Mouse (Mus musculus) kidney, postnatal 4 days (tissue): Measurements from ENCODE around the gene Ggact.

Experiments
- DNase-seq, 2 experiments: peaks; one replicate each; pipeline ENCODE4 v3.0.0; 2021; ENCODE audit warnings: mixed read lengths in 2 of 2

The Ggact gene

DNA sequence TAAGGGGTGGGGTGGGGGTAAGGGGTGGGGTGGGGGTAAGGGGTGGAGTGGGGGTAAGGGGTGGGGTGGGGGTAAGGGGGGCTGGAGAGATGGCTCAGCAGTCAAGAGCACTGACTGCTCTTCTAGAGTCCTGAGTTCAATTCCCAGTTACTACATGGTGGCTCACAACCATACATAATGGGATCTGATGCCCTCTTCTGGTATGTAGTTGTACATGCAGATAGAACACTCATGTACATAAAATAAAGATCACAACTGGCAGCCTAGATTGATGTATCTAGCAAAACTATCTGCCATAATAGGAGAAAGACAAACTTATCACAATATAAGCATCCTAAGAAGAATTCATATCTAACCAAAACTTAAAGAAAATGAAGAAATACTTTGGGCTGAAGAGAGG, 15.0 kb downstream of the Ggact start:
- no peak for DNase-seq

DNA sequence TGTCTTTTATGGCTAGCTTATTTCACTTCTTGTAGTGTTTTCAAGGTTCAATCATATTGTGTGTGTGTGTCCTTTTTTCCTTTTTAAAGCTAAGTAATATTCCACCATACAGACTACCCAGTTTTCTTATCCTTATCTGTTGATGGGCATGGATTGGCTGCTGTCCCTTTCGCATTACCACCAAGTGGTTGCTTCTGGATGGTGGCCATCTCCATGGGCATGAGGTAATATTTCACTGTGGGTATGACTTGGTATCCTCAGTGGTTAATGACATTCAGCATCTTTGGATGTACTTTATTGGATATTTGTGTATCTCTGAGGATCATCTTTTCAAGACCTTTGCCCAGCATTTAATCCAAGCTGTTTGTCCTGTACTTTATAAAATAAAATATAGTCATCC, 17.5 kb downstream of the Ggact start:
- no peak for DNase-seq

DNA sequence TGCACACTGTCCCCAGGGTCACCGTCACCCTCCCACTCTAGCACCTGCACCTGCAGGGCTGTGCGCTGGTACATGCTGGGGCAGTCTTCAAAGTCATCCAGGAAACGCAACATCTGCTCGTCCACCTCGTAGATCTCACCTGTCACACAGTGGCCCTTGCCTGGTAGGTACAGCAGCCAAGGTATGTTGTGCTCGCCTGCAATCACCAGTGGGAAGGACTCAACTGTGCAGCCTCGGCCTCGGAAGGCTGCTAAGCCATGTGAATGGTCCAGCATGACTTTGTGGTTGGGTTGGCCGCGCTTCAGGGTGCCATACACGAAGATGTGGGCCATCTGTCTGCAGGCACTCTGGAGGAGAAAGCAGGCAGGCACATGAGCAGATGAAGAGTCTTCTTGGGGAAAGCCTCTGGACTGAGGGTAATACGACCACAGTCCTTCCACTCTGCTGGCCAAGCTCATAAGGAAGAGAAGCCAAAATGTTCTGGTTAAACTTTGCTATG, 22.0 kb downstream of the Ggact start:
- no peak for DNase-seq

DNA sequence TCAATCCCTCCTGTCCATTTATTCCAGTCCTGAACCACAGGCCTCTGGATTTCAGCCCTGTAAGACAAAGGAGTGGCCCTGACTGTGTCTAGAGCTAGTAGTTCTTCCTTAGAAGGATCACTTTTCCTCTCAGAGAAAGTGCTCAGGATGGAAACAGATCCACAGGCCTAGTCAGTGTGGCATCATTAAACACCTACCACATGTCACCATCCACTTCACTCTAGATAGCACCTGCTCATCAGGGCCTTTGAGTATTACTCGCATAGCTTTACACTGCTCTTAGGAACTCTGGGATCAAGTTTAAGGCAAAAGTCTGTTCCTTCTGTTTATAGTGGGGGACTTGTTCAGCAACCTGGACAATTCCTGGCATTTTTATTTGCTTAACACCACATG, 25.1 kb downstream of the Ggact start:
- no peak for DNase-seq

DNA sequence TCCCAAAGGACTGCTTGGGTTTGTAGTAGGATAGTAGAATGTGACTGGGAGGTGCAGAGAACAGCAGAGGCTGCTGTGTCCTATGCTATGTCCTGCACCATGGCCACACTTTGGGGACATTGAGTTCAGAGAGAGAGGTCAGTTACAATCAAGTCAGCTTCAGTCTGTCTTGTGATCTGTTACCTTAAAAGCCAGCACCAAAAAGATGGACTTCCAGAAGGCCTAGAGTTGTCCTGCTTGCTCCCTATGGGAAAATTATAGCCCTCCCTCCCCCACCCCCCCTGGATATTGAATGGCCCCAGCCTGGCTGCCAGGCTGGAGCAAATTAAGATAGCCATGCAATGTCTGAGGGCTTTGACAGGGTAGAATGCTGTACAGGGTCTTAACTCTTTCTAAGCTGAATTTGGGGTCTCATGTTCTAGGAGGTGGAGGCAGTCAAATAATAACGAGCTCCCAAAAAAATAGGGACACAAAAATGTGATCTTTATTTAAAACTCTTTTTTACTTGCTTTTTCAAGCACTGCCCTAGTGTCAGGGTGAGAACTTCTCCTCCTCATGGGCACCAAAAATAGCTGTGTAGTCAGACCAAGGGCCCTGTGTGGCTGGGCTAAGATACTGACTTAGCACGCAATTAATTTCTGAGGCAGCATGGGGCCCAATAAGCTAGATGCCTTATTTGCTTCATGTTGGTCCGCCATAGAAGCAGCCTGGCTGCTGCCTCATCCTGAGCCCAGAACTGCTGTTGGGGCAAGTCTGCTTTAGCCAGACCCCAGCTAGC, 25.7 kb downstream of the Ggact start:
- no peak for DNase-seq

DNA sequence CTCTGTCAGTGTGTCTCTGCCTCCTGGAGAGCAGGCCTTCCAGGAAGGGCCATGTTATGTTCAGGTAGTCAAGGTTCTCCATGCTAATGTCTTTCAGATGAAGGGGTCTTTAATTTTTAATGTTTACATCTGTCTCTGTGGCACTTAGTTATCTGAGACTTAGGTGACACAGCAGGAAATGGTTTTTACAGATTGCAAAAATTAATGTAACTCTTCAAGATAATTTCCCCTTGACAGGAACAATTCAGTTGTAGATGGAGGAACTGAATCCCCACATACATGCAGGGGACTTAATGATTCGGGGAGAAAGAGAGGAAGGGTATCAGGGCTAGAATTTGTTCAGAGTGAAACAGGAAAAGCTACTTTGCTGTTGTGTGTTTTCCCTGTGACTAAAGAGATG, 26.3 kb downstream of the Ggact start:
- no peak for DNase-seq

DNA sequence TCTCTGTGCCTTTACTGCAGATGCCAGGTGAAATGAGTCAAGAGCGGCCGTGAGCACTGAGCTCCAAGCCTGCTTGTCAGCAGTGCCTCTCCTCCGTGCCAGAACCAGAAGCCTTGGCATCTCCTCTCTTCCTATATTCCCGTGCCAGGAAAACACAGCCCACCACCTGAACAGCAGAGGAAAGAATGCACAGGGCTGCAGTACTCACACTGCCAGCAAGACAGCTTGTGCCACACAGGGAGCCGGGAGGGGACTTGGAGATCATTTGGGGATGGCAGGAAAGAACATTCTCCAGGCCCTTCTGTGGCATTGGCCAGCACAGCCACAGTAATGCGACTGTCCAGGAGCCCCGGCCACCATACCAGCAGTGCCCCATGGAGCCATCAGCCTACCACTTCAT, 27.7 kb downstream of the Ggact start:
- no peak for DNase-seq

DNA sequence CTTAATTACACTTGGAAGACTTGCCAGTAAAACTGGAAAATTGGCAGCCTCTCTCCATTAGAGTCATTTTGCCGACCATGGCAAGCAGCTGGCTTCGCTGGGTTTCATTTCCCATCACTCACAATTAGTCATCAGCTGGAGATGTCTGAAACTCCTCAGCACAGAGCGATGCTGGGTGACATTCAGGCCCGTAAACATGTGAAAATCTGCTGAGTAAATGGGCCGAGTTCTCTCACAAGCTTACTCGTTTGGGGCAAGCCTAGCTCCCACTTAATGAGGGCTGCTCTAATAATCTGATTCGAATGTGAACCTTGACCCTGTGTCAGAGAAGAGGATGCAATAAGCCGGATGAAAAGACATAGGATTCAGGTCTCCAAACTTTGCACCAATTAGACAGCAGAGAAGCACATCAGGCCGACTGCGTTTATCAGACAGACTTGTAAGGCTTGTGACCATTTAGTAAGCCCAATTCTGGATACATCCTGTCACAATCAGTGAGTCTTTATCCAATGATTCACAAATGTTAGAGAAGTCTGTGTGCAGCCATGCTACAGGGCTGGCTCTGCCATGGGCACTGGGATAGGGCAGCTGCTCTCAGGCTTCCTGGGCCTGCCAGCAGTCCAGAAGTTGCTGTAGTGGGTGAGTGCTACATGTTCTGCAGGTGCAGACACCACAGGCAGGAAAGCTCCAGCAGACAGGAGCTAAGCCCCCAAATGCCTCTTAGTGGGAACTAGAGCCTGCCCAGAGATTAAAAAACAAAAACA, 29.6 kb downstream of the Ggact start:
- peak; percentile 20 to 35 for DNase-seq

DNA sequence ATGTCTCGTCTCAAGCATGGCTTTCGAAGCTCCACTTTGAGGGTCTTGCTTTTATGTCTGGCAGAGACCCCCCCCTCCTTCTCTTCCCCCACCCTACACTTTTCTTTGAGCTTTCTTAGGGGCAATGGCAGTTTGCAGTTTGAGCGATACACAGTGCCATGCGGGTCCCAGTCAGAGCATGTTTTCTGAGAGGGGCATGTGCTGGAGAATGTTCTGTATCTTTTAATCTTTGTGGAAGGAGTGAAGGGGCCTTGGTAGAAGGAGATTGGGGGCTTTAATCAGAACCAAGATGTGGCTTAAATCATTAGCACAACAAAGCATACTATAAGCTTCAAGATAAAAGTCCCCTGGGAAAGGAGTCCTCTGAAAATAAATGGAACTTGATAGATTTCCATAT, 30.1 kb downstream of the Ggact start:
- no peak for DNase-seq

DNA sequence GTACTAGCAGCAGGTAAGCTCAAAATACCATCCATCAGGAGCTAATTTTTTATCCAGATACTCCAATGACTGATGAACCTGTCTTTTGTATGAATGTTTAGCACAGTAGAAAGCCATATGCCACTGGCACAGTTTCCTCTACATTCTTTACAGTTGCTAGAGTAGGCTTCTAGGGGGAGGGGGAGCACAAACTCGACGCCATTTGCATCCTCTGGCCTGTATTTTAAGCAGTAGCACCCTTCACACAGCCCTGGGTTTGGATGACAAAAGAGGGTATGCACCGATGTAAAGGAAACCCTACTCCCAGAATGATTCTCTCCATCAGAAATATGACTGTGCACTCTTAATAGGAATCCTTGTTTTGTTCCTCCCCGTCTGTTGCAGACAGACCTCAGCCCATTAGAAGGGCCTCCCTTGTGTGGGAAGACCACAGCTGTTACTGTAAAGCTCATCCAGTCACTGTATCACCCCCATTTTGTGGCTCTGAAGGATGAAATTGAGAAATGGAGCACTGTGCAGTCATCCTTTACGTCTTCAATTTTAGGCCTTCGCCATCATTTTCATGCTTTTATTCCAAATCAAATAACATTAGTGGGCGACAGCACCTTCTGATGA, 30.7 kb downstream of the Ggact start:
- DNase-seq: no peak

DNA sequence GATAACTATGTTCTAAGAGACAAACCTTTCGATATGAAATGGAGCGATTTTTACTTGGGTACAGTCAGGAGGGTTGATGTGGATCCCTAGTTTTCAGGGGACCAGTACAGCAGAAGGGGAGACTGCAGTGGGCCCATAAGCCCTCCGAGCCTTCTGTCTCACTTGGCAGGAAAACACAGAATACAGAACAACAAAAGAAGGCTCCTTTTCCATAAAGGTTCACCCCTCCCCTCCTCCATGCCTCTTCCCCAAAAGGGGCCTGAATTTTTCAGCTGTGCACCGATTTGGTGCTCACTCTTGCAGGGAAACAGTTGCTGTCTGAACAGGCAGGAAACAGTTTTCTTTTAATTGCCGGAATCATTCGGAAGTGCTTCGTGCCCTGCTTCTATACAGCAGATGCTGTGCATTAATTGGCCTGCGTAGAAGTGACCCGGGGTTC, 31.3 kb downstream of the Ggact start:
- no peak for DNase-seq

DNA sequence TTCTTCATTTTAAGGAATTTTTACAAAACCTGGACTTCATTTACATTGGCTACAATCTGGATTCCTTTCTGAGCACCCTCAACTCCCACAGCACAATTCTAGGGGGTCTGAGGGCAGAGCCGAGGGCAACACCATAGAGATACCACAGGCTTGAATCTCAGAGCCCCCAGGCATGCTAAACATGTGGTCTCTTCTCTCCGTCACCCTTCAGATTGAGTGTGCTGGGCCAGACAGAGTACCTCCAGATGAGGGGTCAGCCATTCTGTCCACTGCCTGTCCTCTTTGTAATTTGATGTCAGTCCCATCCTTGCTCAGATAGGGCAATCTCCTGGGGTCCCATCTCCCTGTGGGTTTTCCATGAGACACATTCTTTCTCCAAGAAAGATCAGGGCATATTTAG, 31.9 kb downstream of the Ggact start:
- no peak for DNase-seq

DNA sequence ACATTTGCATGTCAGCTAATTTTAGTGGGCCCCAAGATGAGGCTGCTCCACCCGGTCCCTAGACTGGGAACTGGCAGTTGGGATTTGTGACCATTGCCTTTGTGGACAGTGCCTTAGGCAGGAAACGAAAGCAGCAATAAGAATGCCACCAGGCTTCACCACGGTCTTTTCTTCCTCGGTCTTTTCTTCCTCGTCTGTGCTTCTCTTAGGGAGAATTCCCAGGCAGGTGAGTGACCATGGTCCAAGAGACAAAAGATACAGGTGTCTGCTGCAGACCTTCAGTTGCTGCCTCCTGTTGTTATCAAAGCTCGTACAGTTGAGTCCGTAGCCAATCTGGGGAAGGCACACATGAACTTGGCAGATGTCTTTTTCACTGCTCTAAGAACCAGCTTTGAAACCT, 33.3 kb downstream of the Ggact start:
- no peak for DNase-seq

DNA sequence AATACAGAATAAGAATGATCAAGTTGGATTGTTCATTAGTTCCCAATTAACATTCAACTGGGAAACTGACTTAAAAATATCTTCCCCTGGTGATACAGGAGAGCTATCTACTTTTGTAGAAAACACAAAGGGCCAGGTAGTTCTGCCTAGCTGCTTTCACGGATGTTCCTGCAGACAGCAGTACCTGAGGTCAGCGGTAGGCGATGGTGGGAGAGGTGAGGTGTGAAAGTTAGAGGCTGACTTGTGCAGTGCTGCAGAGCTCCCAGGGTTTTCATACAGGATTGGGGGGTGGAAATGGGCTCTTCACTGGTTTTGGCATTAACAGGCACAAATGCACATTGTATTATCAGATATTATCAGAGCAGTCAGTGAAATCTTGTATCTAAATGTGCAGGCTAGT, 35.8 kb downstream of the Ggact start:
- DNase-seq: no peak

DNA sequence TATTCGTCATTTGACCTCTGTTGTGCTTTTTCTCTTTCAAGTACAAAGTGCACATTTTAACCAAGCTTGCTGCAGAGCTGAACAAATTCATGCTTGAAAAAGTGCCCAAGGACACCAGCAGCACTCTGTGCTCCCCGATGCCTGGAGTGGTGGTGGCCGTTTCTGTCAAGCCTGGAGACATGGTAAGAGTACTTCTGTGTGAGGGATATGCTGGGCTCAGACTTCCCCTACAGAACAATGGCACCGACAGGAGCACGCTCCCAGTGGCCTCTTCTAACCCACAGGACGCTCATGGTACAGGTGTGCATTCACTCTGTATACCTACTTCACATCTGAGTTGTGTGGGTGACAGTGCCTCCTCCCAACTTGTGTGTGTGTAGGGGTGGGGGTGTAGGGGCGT, 36.8 kb downstream of the Ggact start:
- DNase-seq: no peak

DNA sequence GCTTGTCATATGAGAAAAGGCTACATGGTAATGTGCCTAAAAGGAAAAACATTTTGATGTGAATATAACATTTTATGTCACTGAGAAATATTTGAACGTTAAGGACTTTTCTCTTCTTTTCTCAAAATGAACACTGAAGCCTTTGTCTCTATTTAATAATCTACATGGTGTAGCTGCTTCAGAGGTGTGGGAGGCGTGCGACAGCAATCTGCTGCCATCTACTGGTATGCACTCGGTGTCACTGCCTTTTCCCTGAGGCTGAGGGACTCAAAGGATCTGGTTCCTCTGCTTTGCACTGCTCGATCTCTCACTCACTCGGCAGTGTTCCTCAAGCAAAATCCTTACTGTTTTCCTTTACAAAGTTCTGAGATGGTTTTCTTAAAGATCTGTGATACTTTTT, 37.4 kb downstream of the Ggact start:
- peak; percentile 84 to 86 for DNase-seq

DNA sequence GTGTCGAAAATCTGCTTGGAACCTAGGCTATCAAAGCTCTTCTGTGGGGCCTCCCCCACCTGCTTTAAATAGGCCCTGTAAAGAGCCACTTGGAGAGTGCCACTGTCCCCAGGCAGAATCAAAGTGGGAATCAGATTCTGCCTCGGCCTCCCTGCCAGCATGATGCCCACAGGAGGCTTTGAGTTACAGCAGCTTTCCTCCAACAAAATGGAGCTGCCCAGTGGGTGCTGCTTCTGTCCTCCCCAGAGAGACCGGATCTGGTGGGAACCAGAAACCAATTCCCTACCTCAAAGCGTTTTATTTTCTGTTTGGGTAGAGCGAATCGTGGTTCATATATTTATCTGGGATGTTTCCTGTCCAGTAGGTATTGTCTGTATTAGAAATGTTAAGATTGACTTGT, 37.9 kb downstream of the Ggact start:
- DNase-seq: no peak

DNA sequence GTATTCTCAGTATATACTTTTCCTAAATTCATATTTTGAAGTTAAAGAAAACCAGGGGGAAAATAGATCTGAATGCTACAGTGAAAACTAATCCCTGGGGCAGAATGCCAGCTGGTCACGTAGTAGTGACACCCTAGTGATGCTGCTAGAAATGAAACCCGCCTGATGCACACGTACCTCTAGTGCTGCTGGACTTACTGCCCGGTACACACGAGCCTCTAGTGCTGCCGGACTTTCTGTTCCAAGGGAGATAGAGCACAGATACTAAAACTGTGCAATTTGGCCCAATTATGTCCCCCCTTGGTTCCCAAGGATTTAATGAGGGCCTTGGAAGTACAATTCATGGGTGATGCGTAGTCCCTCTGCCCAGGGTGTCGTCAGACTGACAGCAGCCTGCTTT, 38.5 kb downstream of the Ggact start:
- no peak for DNase-seq

DNA sequence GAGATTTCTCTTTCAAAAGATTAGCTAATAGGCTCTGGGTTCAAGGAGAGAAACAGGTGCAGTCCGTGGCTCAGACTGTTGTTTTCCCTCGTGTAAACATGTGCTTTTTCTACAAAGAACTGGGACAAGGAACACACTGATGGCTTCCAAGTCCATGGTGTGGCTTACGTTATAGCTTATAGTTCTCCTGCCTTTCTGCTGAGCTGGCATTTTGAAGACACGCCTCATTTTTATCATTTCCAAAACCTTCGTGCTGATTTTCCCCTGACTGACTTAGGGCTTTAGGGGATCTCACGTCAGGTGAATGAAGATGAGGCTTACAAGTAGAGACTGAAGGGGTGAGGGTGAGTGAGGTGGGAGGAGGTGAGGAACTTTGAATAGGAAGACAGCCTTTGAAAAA, 40.9 kb downstream of the Ggact start:
- DNase-seq: no peak

DNA sequence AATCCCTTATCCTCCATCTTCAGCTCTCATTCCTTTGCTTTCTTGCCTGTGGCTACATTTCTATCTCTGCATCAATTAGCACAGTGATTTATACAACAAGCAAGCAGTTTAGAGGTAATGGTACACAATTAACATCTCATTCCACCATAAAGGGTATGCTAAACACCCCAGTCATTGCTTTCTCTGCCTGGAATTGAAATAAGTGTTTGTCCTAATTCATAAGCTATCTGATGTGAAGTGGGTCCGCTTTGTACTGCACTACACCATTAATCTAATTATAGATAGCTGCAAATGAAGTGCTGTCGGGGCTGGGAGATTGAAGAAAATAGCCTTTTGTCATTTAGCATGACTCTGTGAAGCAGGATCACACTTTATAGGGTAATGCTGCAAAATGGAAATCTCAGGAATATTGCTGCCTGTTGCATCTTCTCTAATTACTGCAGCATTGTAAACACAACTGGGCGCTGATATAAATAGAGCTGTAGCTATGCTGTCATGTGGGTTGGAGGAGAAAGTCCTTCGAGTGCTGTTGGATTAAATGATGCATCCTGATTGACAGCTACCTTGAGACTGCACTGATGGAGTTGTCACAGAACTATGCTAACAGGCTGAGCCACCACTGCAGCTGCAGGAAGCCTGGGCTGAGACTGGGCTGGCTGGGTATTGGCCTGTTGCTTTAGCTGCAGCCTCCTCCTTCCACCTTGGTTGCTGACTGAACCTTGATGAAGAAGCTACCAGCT, 41.5 kb downstream of the Ggact start:
- no peak for DNase-seq

DNA sequence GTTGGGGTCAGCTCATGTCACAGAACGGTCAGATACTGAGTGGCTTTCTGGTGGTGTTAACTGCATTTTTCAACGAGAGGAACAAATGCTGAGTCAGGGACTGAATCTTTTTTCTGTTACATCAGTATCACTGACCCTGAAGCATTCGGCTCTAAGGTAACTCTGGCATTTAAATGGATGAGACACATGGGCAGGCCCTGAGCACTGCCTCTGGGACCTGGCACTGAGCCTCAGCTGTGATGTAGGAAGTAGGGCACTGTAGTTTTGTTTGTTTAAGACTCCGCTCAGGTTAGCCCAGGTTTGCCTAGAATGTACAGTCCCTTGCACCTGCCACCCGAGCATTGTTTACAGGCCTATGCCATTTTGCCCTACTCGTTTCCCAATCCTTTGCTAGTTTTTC, 43.7 kb downstream of the Ggact start:
- no peak for DNase-seq

DNA sequence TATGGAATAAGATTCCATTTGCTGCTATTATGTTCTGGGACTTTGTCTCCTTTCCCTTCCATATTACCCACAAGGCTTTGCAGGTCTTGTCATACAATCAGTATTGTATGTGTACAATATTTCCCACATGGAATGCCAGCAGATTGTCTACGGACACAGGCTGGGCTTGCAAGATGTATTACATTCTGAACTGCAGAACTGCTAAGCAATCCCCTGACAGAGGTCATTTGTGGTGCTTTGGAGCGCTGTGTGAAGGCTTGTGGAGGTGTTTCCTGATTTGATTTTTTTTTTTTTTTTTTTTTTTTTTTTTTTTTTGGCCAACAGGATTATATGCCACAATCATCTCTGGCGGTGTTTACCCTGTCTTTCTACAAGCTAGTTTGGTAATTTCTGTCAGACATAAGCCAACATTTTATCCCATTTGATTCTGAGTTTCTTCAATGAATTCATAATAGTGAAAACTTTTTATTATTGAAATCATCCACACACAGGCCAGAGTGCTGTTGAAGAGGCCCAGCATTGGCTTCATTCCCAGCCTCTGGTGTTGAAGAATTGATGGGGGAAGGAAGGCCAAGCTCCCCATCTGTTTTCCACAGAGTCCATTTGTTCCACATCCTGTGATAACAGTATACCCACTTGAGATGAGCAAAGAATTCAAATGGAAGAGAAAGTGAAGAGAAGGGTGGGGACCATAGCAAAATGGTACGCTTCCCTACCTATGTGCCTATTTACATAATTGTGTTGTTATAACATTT, 45.8 kb downstream of the Ggact start:
- DNase-seq: peak; percentile 33 to 49
